Comparison of ENCODE assay signal across 11 mouse cellular contexts in the genomic region with DNA sequence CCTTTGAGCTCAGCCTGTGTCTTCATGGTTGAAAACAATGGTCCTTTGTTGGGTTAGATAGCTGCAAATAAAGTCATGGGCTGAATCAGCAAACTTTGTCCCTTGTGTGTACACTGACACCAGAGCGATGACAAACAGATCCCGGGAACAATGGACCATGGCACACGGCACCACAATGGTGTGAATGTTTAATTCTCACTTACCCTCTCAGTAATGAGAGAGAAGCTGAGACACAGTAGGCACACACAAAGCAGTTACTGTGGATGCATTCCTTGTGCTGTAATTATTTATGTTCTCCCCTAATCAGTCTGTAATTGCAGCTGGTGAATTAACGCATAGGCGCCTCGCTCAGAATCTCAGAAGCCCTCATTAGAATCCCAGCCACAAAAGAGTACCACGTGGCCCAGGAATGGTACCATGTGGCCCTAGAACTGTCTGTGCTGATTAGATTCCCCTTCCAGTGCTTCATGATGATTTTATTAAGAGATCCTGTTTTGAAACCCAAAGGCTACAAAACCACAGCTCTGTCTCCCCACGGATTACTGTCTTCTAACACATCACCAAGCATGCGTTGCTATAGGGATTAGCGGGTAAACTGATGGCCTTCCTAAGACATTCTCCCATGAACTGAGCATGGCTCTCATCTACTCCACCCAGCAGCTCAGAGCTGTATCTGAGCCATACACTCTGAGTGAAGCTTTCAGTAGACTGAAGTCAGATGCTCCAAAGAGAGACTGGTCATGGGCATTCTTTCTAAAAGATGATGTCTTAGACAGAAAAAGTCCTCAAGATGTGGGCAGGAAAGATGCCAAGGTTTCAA.
DNase-seq lines count a peak whose midpoint lies in the region; ATAC-seq and TF ChIP-seq lines count a peak whose summit lies in the region.
"Had no signal": no experiment of that assay in that cellular context is flagged by ENCODE, and none has a peak within 500 bp of the region (broad histone marks: within the 10 kb centered on the region; RNA-seq: fewer than 3 reads in every experiment).

No protein-coding gene starts in this region.

- no peak overlapping the region for H3K4me2 ChIP-seq in midbrain, embryonic 14.5 days (ENCODE audit: low read length)
- H3K4me2 ChIP-seq in midbrain, embryonic 11.5 days: no peak overlapping the region
- no peak overlapping the region for H3K4me2 ChIP-seq in forebrain, postnatal 0 days (ENCODE audit: low read depth)

- no peak overlapping the region for H3K27ac ChIP-seq in midbrain, embryonic 14.5 days (replicated peaks; ENCODE audit: low read depth, low read length)
- no peak overlapping the region for H3K27ac ChIP-seq in midbrain, embryonic 11.5 days (ENCODE audit: low read depth, low read length)
- H3K27ac ChIP-seq in forebrain, postnatal 0 days (ENCODE audit: low read depth, low read length): peak overlapping the region; percentile 9; the same call in 1 of the 2 replicates
- H3K27ac ChIP-seq: limb, embryonic 10.5 days had no signal

- WGBS in midbrain, embryonic 14.5 days: 62% methylated on average over 10 of the region's 10 CpGs
- WGBS in midbrain, embryonic 11.5 days: 78% methylated on average over 10 of the region's 10 CpGs
- 21% methylated on average over 10 of the region's 10 CpGs for WGBS in forebrain, postnatal 0 days

- H3K4me1 ChIP-seq in midbrain, embryonic 14.5 days (ENCODE audit: control insufficient read depth, insufficient read depth, low read length): no peaks in the 10 kb centered on the region
- no peaks in the 10 kb centered on the region for H3K4me1 ChIP-seq in midbrain, embryonic 11.5 days (ENCODE audit: control insufficient read depth, insufficient read depth, low read length)
- no peaks in the 10 kb centered on the region for H3K4me1 ChIP-seq in forebrain, postnatal 0 days (ENCODE audit: insufficient read depth)

- no peak for TF ChIP-seq CTCF in forebrain, postnatal 0 days (IDR thresholded peaks at IDR 0.05; ENCODE audit: low read depth)

- H3K4me3 ChIP-seq in midbrain, embryonic 14.5 days (replicated peaks; ENCODE audit: low read depth, low read length): no peak overlapping the region
- H3K4me3 ChIP-seq in midbrain, embryonic 11.5 days (ENCODE audit: low read depth, low read length): no peak overlapping the region
- H3K4me3 ChIP-seq in forebrain, postnatal 0 days (ENCODE audit: low read depth, low read length): no peak overlapping the region
- H3K4me3 ChIP-seq: limb, embryonic 10.5 days had no signal

- no peaks in the 10 kb centered on the region for H3K27me3 ChIP-seq in midbrain, embryonic 14.5 days (ENCODE audit: control insufficient read depth, insufficient read depth, low read length)
- H3K27me3 ChIP-seq in midbrain, embryonic 11.5 days (ENCODE audit: control insufficient read depth, insufficient read depth, low read length): no peaks in the 10 kb centered on the region
- H3K27me3 ChIP-seq in forebrain, postnatal 0 days (ENCODE audit: insufficient read depth, low read length): no peaks in the 10 kb centered on the region

- H3K36me3 ChIP-seq in midbrain, embryonic 14.5 days (ENCODE audit: control insufficient read depth, insufficient read depth, low read length): no peaks in the 10 kb centered on the region
- H3K36me3 ChIP-seq in midbrain, embryonic 11.5 days (ENCODE audit: control insufficient read depth, insufficient read depth, low read length): no peaks in the 10 kb centered on the region
- H3K36me3 ChIP-seq in forebrain, postnatal 0 days (ENCODE audit: insufficient read depth): no peaks in the 10 kb centered on the region
- H3K36me3 ChIP-seq: limb, embryonic 10.5 days had no signal

- DNase-seq in embryo, embryonic 11 days: peak; percentile 12
- DNase-seq in embryo, embryonic 10 days (ENCODE audit: low spot score): no peak
- DNase-seq in midbrain, embryonic 14.5 days: peak; percentile 44
- no peak for DNase-seq in midbrain, embryonic 11.5 days (ENCODE audit: low spot score, missing footprints)
- peak; percentile 59 for DNase-seq in forebrain, postnatal 0 days
- DNase-seq in retina, embryonic 14.5 days (ENCODE audit: low spot score): peak; percentile 66
- no peak for DNase-seq in adrenal gland, adult 8-10 months
- DNase-seq in gastrocnemius, postnatal 10 days: no peak
- DNase-seq: cerebellum, postnatal 14 days; kidney, adult 8-10 months had no signal

- H3K9me3 ChIP-seq in midbrain, embryonic 14.5 days (ENCODE audit: control insufficient read depth, low read length): no peaks in the 10 kb centered on the region
- no peaks in the 10 kb centered on the region for H3K9me3 ChIP-seq in midbrain, embryonic 11.5 days (ENCODE audit: control insufficient read depth, low read length)
- H3K9me3 ChIP-seq in forebrain, postnatal 0 days (ENCODE audit: low read length): no peaks in the 10 kb centered on the region
- H3K9me3 ChIP-seq: limb, embryonic 10.5 days had no signal

- ATAC-seq in midbrain, embryonic 14.5 days (ENCODE audit: low FRiP score, low TSS enrichment): no peak
- no peak for ATAC-seq in midbrain, embryonic 11.5 days (ENCODE audit: low FRiP score)
- ATAC-seq in forebrain, postnatal 0 days: peak; percentile 88

- no peak overlapping the region for H3K9ac ChIP-seq in midbrain, embryonic 14.5 days (replicated peaks; ENCODE audit: low read length)
- no peak overlapping the region for H3K9ac ChIP-seq in midbrain, embryonic 11.5 days (ENCODE audit: low read length)
- no peak overlapping the region for H3K9ac ChIP-seq in forebrain, postnatal 0 days

Comparison
In these comparisons a context has a peak if more than half of its experiments do, and no peak if none do; other contexts are left out.
1. DNase-seq: peak in embryo, embryonic 11 days (single experiment), midbrain, embryonic 14.5 days (single experiment), forebrain, postnatal 0 days (single experiment) and retina, embryonic 14.5 days (single experiment); none in embryo, embryonic 10 days (single experiment), midbrain, embryonic 11.5 days (single experiment), adrenal gland, adult 8-10 months (single experiment) and gastrocnemius, postnatal 10 days (single experiment).